Mouse (Mus musculus) gastrocnemius, postnatal 4 days (tissue): ENCODE measurements at regions not wholly inside any gene's neighbourhood (a gene's known extent, or its start where the extent isn't known, plus 50 kb on each side); places are given as distances from the start of the nearest gene placed in this dataset.
A peak's percentile ranks its signal among the peaks of the same experiment; 100 is the strongest.

Source experiments
- DNase-seq, 2 experiments: peaks; one replicate each; pipeline ENCODE4 v3.0.0; 2021 to 2022; ENCODE audit warnings: low spot score in 2 of 2, mixed read lengths in 2 of 2

- no peak for DNase-seq
Observed at GRCm38 (mm10) chr2:136617138-136617537, 96.1 kb upstream of the Snap25 start.

GRCm38 (mm10) chr2:136618114-136618513 is 95.1 kb upstream of the Snap25 start:
- no peak for DNase-seq

- DNase-seq = no peak
Observed at GRCm38 (mm10) chr2:136620309-136620708, 92.9 kb upstream of the Snap25 start.

GRCm38 (mm10) chr2:136620969-136621368 is 92.3 kb upstream of the Snap25 start:
- DNase-seq = no peak

- DNase-seq = no peak
Observed at GRCm38 (mm10) chr2:136623808-136624489, 89.3 kb upstream of the Snap25 start.

- DNase-seq = no peak
Observed at GRCm38 (mm10) chr2:136624490-136624850, 88.8 kb upstream of the Snap25 start.

GRCm38 (mm10) chr2:136646917-136647316 is 66.3 kb upstream of the Snap25 start:
- no peak for DNase-seq

- peak in 1 of 2 experiments; percentile 14 for DNase-seq
Observed at GRCm38 (mm10) chr2:136648606-136649005, 64.6 kb upstream of the Snap25 start.

- no peak for DNase-seq
Observed at GRCm38 (mm10) chr2:136650721-136651120, 62.5 kb upstream of the Snap25 start.

GRCm38 (mm10) chr2:136652206-136653003 is 60.8 kb upstream of the Snap25 start:
- no peak for DNase-seq
